ENCODE assay signal across 10 mouse cellular contexts in genomic region chr12:32943347-32943746, GRCm38 (mm10). TPM values are rescaled to one million over a fixed set of nuclear protein-coding genes. Genes with fewer than 3 reads are reported as not detected.
DNase-seq lines count a peak whose midpoint lies in the region; ATAC-seq and TF ChIP-seq lines count a peak whose summit lies in the region.
"Had no signal": no experiment of that assay in that cellular context is flagged by ENCODE, and none has a peak within 500 bp of the region (broad histone marks: within the 10 kb centered on the region; RNA-seq: fewer than 3 reads in every experiment).

No protein-coding gene starts in this region.

- peak overlapping the region; percentile 41; the same call in 1 of the 2 replicates for H3K27ac ChIP-seq in liver, embryonic 15.5 days (replicated peaks)
- H3K27ac ChIP-seq in liver, embryonic 11.5 days (ENCODE audit: low read depth, low read length), result no peak overlapping the region
- peak overlapping the region; percentile 25 for H3K27ac ChIP-seq in macrophage
- no peak overlapping the region for H3K27ac ChIP-seq in forebrain, postnatal 0 days (ENCODE audit: low read depth, low read length)
- H3K27ac ChIP-seq: hindbrain, embryonic 15.5 days; liver, embryonic 14.5 days had no signal

- H3K4me1 ChIP-seq in liver, embryonic 15.5 days (replicated peaks), result peaks cover 13% of the 10 kb centered on the region
- H3K4me1 ChIP-seq in liver, embryonic 11.5 days (replicated peaks; ENCODE audit: control insufficient read depth, insufficient read depth, low read length), result 0 out of 2 replicates have a peak, but pooled peaks cover 6% of the 10 kb centered on the region
- no peaks in the 10 kb centered on the region for H3K4me1 ChIP-seq in forebrain, postnatal 0 days (ENCODE audit: insufficient read depth)

- no peak overlapping the region for H3K4me3 ChIP-seq in liver, embryonic 15.5 days (replicated peaks)
- H3K4me3 ChIP-seq in liver, embryonic 11.5 days (ENCODE audit: low read depth, low read length), result no peak overlapping the region
- no peak overlapping the region for H3K4me3 ChIP-seq in macrophage (ENCODE audit: inconsistent target)
- no peak overlapping the region for H3K4me3 ChIP-seq in forebrain, postnatal 0 days (ENCODE audit: low read depth, low read length)
- H3K4me3 ChIP-seq: hindbrain, embryonic 15.5 days had no signal

- H3K27me3 ChIP-seq in liver, embryonic 15.5 days, result no peaks in the 10 kb centered on the region
- H3K27me3 ChIP-seq in liver, embryonic 11.5 days (replicated peaks; ENCODE audit: control insufficient read depth, insufficient read depth, low read length), result no peaks in the 10 kb centered on the region
- H3K27me3 ChIP-seq in forebrain, postnatal 0 days (ENCODE audit: insufficient read depth, low read length), result no peaks in the 10 kb centered on the region
- H3K27me3 ChIP-seq: hindbrain, embryonic 15.5 days had no signal

- DNase-seq in liver, embryonic 11.5 days (ENCODE audit: low spot score), result no peak
- peak; percentile 56 to 79 for DNase-seq in heart, adult 9 months (ENCODE audit: low spot score in 2 of 2)
- DNase-seq in kidney, adult 9 months, result peak; percentile 94
- no peak for DNase-seq in forebrain, postnatal 0 days
- DNase-seq in layer of hippocampus, adult 18-20 months (ENCODE audit: low spot score in 2 of 2), result no peak
- DNase-seq in testis, postnatal 10 days (ENCODE audit: low spot score), result no peak

- no peak overlapping the region for H3K4me2 ChIP-seq in liver, embryonic 15.5 days
- no peak overlapping the region for H3K4me2 ChIP-seq in liver, embryonic 11.5 days
- H3K4me2 ChIP-seq in forebrain, postnatal 0 days (ENCODE audit: low read depth), result no peak overlapping the region
- H3K4me2 ChIP-seq: hindbrain, embryonic 15.5 days had no signal

- no peak overlapping the region for H3K9ac ChIP-seq in liver, embryonic 15.5 days
- no peak overlapping the region for H3K9ac ChIP-seq in liver, embryonic 11.5 days (ENCODE audit: low read depth, low read length)
- H3K9ac ChIP-seq in forebrain, postnatal 0 days, result no peak overlapping the region
- H3K9ac ChIP-seq: hindbrain, embryonic 15.5 days; liver, embryonic 14.5 days had no signal

- TF ChIP-seq CTCF in forebrain, postnatal 0 days (IDR thresholded peaks at IDR 0.05; ENCODE audit: low read depth), result no peak

- H3K36me3 ChIP-seq in liver, embryonic 15.5 days (replicated peaks), result no peaks in the 10 kb centered on the region
- no peaks in the 10 kb centered on the region for H3K36me3 ChIP-seq in liver, embryonic 11.5 days (ENCODE audit: control insufficient read depth, insufficient read depth, low read length)
- no peaks in the 10 kb centered on the region for H3K36me3 ChIP-seq in macrophage (ENCODE audit: inconsistent target)
- H3K36me3 ChIP-seq in forebrain, postnatal 0 days (ENCODE audit: insufficient read depth), result no peaks in the 10 kb centered on the region
- H3K36me3 ChIP-seq: hindbrain, embryonic 15.5 days had no signal

- H3K79me2 ChIP-seq in macrophage (ENCODE audit: inconsistent target), result no peaks in the 10 kb centered on the region

- ATAC-seq in liver, embryonic 15.5 days (ENCODE audit: insufficient read depth), result 0 out of 2 replicates have a peak, but pooled peaks have one; percentile 25
- ATAC-seq in liver, embryonic 11.5 days (replicated peaks; ENCODE audit: low FRiP score), result no peak
- no peak for ATAC-seq in forebrain, postnatal 0 days

- H3K9me3 ChIP-seq in liver, embryonic 15.5 days (replicated peaks), result no peaks in the 10 kb centered on the region
- no peaks in the 10 kb centered on the region for H3K9me3 ChIP-seq in liver, embryonic 11.5 days (ENCODE audit: control insufficient read depth, low read length)
- no peaks in the 10 kb centered on the region for H3K9me3 ChIP-seq in forebrain, postnatal 0 days (ENCODE audit: low read length)
- H3K9me3 ChIP-seq: hindbrain, embryonic 15.5 days had no signal

- WGBS in liver, embryonic 15.5 days (ENCODE audit: insufficient replicate concordance), result 30% methylated on average over 4 of the region's 4 CpGs
- 48% methylated on average over 4 of the region's 4 CpGs for WGBS in liver, embryonic 11.5 days
- WGBS in macrophage (ENCODE audit: missing documents), result 32% methylated on average over 4 of the region's 4 CpGs
- 45% methylated on average over 4 of the region's 4 CpGs for WGBS in forebrain, postnatal 0 days

RNA-seq across cellular contexts. Expression of gene Sypl, which starts 10.3 kb away (rescaled TPM):
- polyA plus RNA-seq in liver, embryonic 15.5 days (2015; fragmentation: Nextera tagmentation; extraction: Ambion mirVana), result 40.4 and 42.0 TPM in 2 replicates
- 72.6 and 75.2 TPM in 2 replicates for polyA plus RNA-seq in liver, embryonic 11.5 days (2014; fragmentation: Nextera tagmentation; extraction: Ambion mirVana)
- 100 to 1,000 TPM in 1 of 26 experiments, 10 to 100 TPM in 25; 18.1 to 101 (median 46.8) TPM for total RNA-seq in macrophage (2018; cell fraction: chromatin; rRNA removed)
- 100 to 1,000 TPM in 25 of 26 experiments, 10 to 100 TPM in 1; 82.5 to 185 (median 140) TPM for total RNA-seq in macrophage (2018; cell fraction: cytosol; rRNA removed)
- 100 to 1,000 TPM in 13 of 26 experiments, 10 to 100 TPM in 13; 53.6 to 165 (median 98.3) TPM for total RNA-seq in macrophage (2018; cell fraction: nucleus; rRNA removed)
- polyA plus RNA-seq in macrophage (2018), result 136 to 183 TPM (median 177 TPM) in 3 replicates
- total RNA-seq in forebrain, postnatal 0 days (2014; rRNA removed), result 18.5 and 21.3 TPM in 2 replicates
- 35.2 and 40.1 TPM in 2 replicates for polyA plus RNA-seq in forebrain, postnatal 0 days (2015; fragmentation: Nextera tagmentation; extraction: Ambion mirVana)
- 10 to 100 TPM; 44.9 to 45.8 TPM for total RNA-seq in layer of hippocampus, adult 18-20 months (2021)

Comparison
In these comparisons a context has a peak if more than half of its experiments do, and no peak if none do; other contexts are left out.
1. H3K27ac ChIP-seq: peak in liver, embryonic 15.5 days (single experiment) and macrophage (single experiment); none in liver, embryonic 11.5 days (single experiment) and forebrain, postnatal 0 days (single experiment).
2. DNase-seq: peak in heart, adult 9 months (2 of 2) and kidney, adult 9 months (single experiment); none in liver, embryonic 11.5 days (single experiment), forebrain, postnatal 0 days (single experiment), layer of hippocampus, adult 18-20 months (0 of 2) and testis, postnatal 10 days (single experiment).